Mouse (Mus musculus): ENCODE measurements at regions not wholly inside any gene's neighbourhood (a gene's known extent, or its start where the extent isn't known, plus 50 kb on each side); places are given as distances from the start of the nearest gene placed in this dataset.

DNA sequence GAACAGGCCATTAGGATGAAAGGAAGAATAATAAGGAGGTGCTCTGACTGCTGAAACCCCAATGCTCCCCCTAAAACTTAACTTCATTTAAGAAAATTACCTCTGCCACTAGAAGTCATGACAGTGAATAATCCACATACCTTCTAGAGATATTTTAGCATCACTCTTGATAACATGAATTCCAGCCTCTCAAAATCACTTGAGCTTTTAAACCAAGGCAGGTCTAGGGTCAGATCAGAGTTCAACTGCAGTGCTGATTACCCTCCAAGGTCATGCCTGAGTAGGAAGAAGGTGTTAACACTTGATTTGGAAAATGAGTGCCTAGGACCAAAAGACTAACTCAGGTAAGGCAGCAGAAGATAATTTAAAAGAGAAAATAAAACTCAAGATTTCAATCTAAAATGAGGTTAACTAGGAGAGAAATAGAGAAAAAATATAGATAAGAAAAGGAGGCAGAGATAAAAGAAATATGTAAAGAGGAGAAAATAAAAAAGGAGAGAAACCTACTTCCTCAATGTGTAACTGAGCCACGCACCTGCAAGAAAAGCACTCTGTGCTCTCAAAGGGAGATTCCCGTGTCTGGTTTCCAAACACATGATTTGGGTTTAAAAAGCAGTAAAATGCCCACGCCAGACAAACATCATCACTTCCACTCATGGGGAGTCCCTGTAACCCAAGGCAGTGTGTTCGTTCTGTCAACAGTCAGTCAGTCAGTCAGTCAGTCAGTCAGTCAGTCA lies 229.8 kb downstream of the Trib2 start:
- TF ChIP-seq CTCF (IDR thresholded peaks at IDR 0.05; ENCODE audit: control insufficient read depth, insufficient read depth, low read length) (no peak), POLR2A (IDR thresholded peaks at IDR 0.05; ENCODE audit: borderline replicate concordance, control insufficient read depth, low read depth, low read length) (no peak)
